ENCODE assay signal across 20 mouse cellular contexts in genomic region chr10:93041850-93042249, GRCm38 (mm10). TPM values are rescaled to one million over a fixed set of nuclear protein-coding genes. Genes with fewer than 3 reads are reported as not detected.
DNase-seq lines count a peak whose midpoint lies in the region; ATAC-seq and TF ChIP-seq lines count a peak whose summit lies in the region.
"Had no signal": no experiment of that assay in that cellular context is flagged by ENCODE, and none has a peak within 500 bp of the region (broad histone marks: within the 10 kb centered on the region; RNA-seq: fewer than 3 reads in every experiment).

No protein-coding gene starts in this region.

- H3K4me3 ChIP-seq in thymus, adult 2 months (ENCODE audit: control insufficient read depth, insufficient read depth, low read length): no peak overlapping the region
- no peak overlapping the region for H3K4me3 ChIP-seq in midbrain, embryonic 16.5 days (ENCODE audit: low read depth, low read length)
- H3K4me3 ChIP-seq: embryonic facial prominence, embryonic 10.5 days; forebrain, embryonic 13.5 days; heart, embryonic 13.5 days; hindbrain, embryonic 15.5 days had no signal

- H3K9ac ChIP-seq in midbrain, embryonic 16.5 days (ENCODE audit: low read depth, low read length): no peak overlapping the region
- H3K9ac ChIP-seq: forebrain, embryonic 13.5 days; forebrain, postnatal 0 days; heart, embryonic 13.5 days; hindbrain, embryonic 15.5 days had no signal

- no peak overlapping the region for H3K4me2 ChIP-seq in midbrain, embryonic 16.5 days (ENCODE audit: low read length)
- H3K4me2 ChIP-seq: forebrain, embryonic 13.5 days; heart, embryonic 13.5 days; hindbrain, embryonic 15.5 days had no signal

- peaks cover 15% of the 10 kb centered on the region for H3K4me1 ChIP-seq in thymus, adult 2 months (replicated peaks; ENCODE audit: control insufficient read depth, insufficient read depth, low read length)
- H3K4me1 ChIP-seq in midbrain, embryonic 16.5 days (ENCODE audit: control insufficient read depth, insufficient read depth, low read length): no peaks in the 10 kb centered on the region
- H3K4me1 ChIP-seq: embryonic facial prominence, embryonic 10.5 days; forebrain, embryonic 13.5 days; hindbrain, embryonic 15.5 days had no signal

- DNase-seq in thymus, adult 2 months: peak; percentile 16
- DNase-seq in thymus, postnatal 4 days: no peak
- peak; percentile 61 for DNase-seq in T-cell, adult 2 months (ENCODE audit: low spot score)
- DNase-seq in kidney, postnatal 10 days: no peak
- DNase-seq in kidney, postnatal 4 days: no peak
- DNase-seq: adrenal gland, postnatal 14 days; cerebellum, adult 11-12 months; cerebellum, adult 9-11 months; cerebellum, postnatal 36 days; forebrain, postnatal 0 days; gastrocnemius, postnatal 14 days; heart, adult 11 months; heart, postnatal 36 days had no signal

- H3K36me3 ChIP-seq in thymus, adult 2 months (ENCODE audit: control insufficient read depth, insufficient read depth, low read length): no peaks in the 10 kb centered on the region
- H3K36me3 ChIP-seq in midbrain, embryonic 16.5 days (ENCODE audit: control insufficient read depth, insufficient read depth, low read length): no peaks in the 10 kb centered on the region
- H3K36me3 ChIP-seq: embryonic facial prominence, embryonic 10.5 days; G1E; heart, embryonic 13.5 days; hindbrain, embryonic 15.5 days had no signal

- ATAC-seq in inflammation-experienced regulatory T-cells, adult 6 months: peak; percentile 89
- ATAC-seq in midbrain, embryonic 16.5 days: no peak
- ATAC-seq: forebrain, embryonic 13.5 days; forebrain, postnatal 0 days had no signal

- WGBS in thymus, adult 2 months: 10% methylated on average over 3 of the region's 3 CpGs
- 92% methylated on average over 3 of the region's 3 CpGs for WGBS in midbrain, embryonic 16.5 days

- TF ChIP-seq CTCF in thymus, adult 2 months (IDR thresholded peaks at IDR 0.05; ENCODE audit: borderline replicate concordance, control insufficient read depth, extremely low read depth, insufficient read depth, low read length, poor library complexity): no peak

- H3K27ac ChIP-seq in thymus, adult 2 months (ENCODE audit: control insufficient read depth, insufficient read depth, low read length): peak overlapping the region; percentile 57
- no peak overlapping the region for H3K27ac ChIP-seq in midbrain, embryonic 16.5 days (ENCODE audit: low read length)
- H3K27ac ChIP-seq: embryonic facial prominence, embryonic 10.5 days; forebrain, embryonic 13.5 days; heart, embryonic 13.5 days; hindbrain, embryonic 15.5 days had no signal

- no peaks in the 10 kb centered on the region for H3K9me3 ChIP-seq in midbrain, embryonic 16.5 days (replicated peaks; ENCODE audit: control insufficient read depth, low read length, poor library complexity, severe bottlenecking)
- H3K9me3 ChIP-seq: embryonic facial prominence, embryonic 10.5 days; forebrain, embryonic 13.5 days; G1E; heart, embryonic 13.5 days; hindbrain, embryonic 15.5 days had no signal

- H3K27me3 ChIP-seq in thymus, adult 2 months (ENCODE audit: control insufficient read depth, insufficient read depth, low read length): no peaks in the 10 kb centered on the region
- H3K27me3 ChIP-seq in midbrain, embryonic 16.5 days (ENCODE audit: control insufficient read depth, insufficient read depth, low read depth, low read length): no peaks in the 10 kb centered on the region
- H3K27me3 ChIP-seq: forebrain, embryonic 13.5 days; heart, embryonic 13.5 days; hindbrain, embryonic 15.5 days had no signal

- no peak for TF ChIP-seq POLR2A in thymus, adult 2 months (IDR thresholded peaks at IDR 0.05; ENCODE audit: control insufficient read depth, extremely low read depth, insufficient read depth, low read length, poor library complexity)

RNA-seq across cellular contexts. Expression of gene Cfap54, which starts 39.6 kb away (rescaled TPM):
- 0.44 and 0.79 TPM in 2 replicates for polyA plus RNA-seq in thymus, adult 2 months (2012; rRNA removed)
- 1 to 10 TPM in 1 of 3 experiments, under 1 TPM in 2; 0.70 to 2.5 (median 0.93) TPM for polyA plus RNA-seq in inflammation-experienced regulatory T-cells, adult 6 months (2017; shearing (Covaris generic))
- 3.2 and 4.2 TPM in 2 replicates for polyA plus RNA-seq in midbrain, embryonic 16.5 days (2015; fragmentation: Nextera tagmentation; extraction: Ambion mirVana)

Comparison
In these comparisons a context has a peak if more than half of its experiments do, and no peak if none do; other contexts are left out.
1. DNase-seq: peak in thymus, adult 2 months (single experiment) and T-cell, adult 2 months (single experiment); none in thymus, postnatal 4 days (single experiment), kidney, postnatal 10 days (single experiment) and kidney, postnatal 4 days (0 of 2).